Mouse (Mus musculus) ES-E14 (cell line): ENCODE data around the gene Ubtf.

Experiments used
- HCFC1 ChIP-seq: IDR thresholded peaks from 2 replicates; pipeline ENCODE4 v1.6.1; 2012; ENCODE audit warnings: low read length, inconsistent platforms, borderline replicate concordance; ENCODE audit not compliant: insufficient read depth
- MAFK ChIP-seq: IDR thresholded peaks from 2 replicates; pipeline ENCODE4 v1.6.1; 2014; ENCODE audit warnings: mild to moderate bottlenecking, low read depth, low read length, inconsistent platforms; ENCODE audit not compliant: insufficient read depth
- ZC3H11A ChIP-seq: IDR thresholded peaks from 2 replicates; pipeline ENCODE4 v1.6.1; 2012; ENCODE audit warnings: low read depth, mild to moderate bottlenecking, inconsistent platforms, low read length, borderline replicate concordance
- ZNF384 ChIP-seq: IDR thresholded peaks from 2 replicates; pipeline ENCODE4 v1.6.1; 2012; ENCODE audit warnings: low read depth, low read length, inconsistent platforms

- TF ChIP-seq MAFK, result no peak
- TF ChIP-seq ZNF384, result no peak
- TF ChIP-seq ZC3H11A, result no peak
- TF ChIP-seq HCFC1, result no peak
Measured at GRCm38 (mm10) chr11:102315690-102316571, 3.6 kb downstream of the Ubtf start.
